Comparison of ENCODE assay signal across 18 mouse cellular contexts in the genomic region with DNA sequence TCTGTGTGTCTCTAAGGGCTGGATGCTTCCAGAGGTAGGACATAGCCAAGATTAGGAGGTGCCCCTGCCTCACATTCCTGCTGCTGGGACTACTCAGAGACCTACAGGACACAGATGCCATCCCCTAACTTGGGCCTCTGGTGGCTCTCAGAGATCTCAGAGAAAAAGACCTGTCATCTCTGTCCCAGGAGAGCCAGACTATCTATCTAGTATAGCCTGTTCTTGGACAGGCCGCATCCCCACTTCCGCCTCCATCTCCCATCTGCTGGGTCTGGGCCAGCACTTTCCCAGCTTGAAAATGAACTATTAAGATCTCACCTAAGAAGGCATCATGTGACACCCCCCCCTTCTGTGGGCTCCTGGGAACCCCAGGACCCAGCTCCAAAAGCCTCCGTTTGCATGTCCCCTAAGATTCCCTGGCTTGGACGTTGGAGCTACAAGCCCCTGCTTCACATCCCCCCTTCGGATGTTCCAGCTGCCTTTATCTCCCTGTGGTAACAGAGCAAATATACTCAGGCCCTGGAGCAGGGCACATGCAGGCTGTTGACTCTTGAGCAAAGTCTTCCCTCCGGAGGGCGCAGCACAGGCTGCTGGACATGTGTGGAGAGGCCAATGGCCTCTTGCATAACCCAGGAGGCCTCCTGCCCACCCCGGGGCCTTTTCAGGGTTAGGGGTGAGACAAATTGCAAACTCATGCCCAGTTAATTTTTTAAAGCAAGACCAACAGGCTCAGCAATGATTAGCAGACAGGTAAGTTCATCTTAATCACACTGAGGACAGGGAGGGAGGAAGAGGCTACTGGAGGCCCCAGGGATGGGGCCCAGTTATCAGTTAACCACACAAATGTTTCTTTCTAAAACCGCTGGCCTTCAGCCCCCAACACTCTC. TPM values are rescaled to one million over a fixed set of nuclear protein-coding genes. Genes with fewer than 3 reads are reported as not detected.
DNase-seq lines count a peak whose midpoint lies in the region; ATAC-seq lines count a peak whose summit lies in the region.
"Had no signal": no experiment of that assay in that cellular context is flagged by ENCODE, and none has a peak within 500 bp of the region (broad histone marks: within the 10 kb centered on the region; RNA-seq: fewer than 3 reads in every experiment).

No protein-coding gene starts in this region.

- ATAC-seq in kidney, embryonic 15.5 days (replicated peaks; ENCODE audit: low FRiP score): peak; percentile 77
- ATAC-seq in liver, embryonic 11.5 days (replicated peaks; ENCODE audit: low FRiP score): peak; percentile 73
- peak; percentile 56; the same call in 1 of the 2 replicates for ATAC-seq in stomach, embryonic 16.5 days (ENCODE audit: insufficient read depth, low FRiP score)
- no peak for ATAC-seq in monocyte, adult 5-6 weeks (replicated peaks; ENCODE audit: insufficient number of reproducible peaks, low FRiP score, low TSS enrichment, poor library complexity, severe bottlenecking)
- no peak for ATAC-seq in midbrain, embryonic 14.5 days (ENCODE audit: low FRiP score, low TSS enrichment)

- H3K36me3 ChIP-seq in kidney, embryonic 15.5 days: no peaks in the 10 kb centered on the region
- no peaks in the 10 kb centered on the region for H3K36me3 ChIP-seq in liver, embryonic 11.5 days (ENCODE audit: control insufficient read depth, insufficient read depth, low read length)
- no peaks in the 10 kb centered on the region for H3K36me3 ChIP-seq in stomach, embryonic 16.5 days (ENCODE audit: control insufficient read depth, insufficient read depth, low read length)
- H3K36me3 ChIP-seq in midbrain, embryonic 14.5 days (ENCODE audit: control insufficient read depth, insufficient read depth, low read length): no peaks in the 10 kb centered on the region
- H3K36me3 ChIP-seq: limb, embryonic 13.5 days had no signal

- DNase-seq in heart, adult 11 months: peak; percentile 95
- no peak for DNase-seq in heart, postnatal 4 days
- no peak for DNase-seq in liver, embryonic 11.5 days (ENCODE audit: low spot score)
- no peak for DNase-seq in frontal cortex, postnatal 25 days (ENCODE audit: low spot score in 2 of 2)
- no peak for DNase-seq in midbrain, embryonic 14.5 days
- DNase-seq: adrenal gland, adult 2 months; cerebellum, adult 2 months; heart, postnatal 10 days; right cerebral cortex, postnatal 14 days; thymus, postnatal 4 days had no signal

- no peaks in the 10 kb centered on the region for H3K9me3 ChIP-seq in kidney, embryonic 15.5 days (replicated peaks)
- no peaks in the 10 kb centered on the region for H3K9me3 ChIP-seq in liver, embryonic 11.5 days (ENCODE audit: control insufficient read depth, low read length)
- H3K9me3 ChIP-seq in stomach, embryonic 16.5 days (replicated peaks; ENCODE audit: control insufficient read depth, low read length): no peaks in the 10 kb centered on the region
- no peaks in the 10 kb centered on the region for H3K9me3 ChIP-seq in midbrain, embryonic 14.5 days (ENCODE audit: control insufficient read depth, low read length)
- H3K9me3 ChIP-seq: limb, embryonic 13.5 days had no signal

- H3K4me2 ChIP-seq in kidney, embryonic 15.5 days: no peak overlapping the region
- H3K4me2 ChIP-seq in liver, embryonic 11.5 days: peak overlapping the region; percentile 20
- H3K4me2 ChIP-seq in stomach, embryonic 16.5 days (ENCODE audit: low read depth, low read length): no peak overlapping the region
- no peak overlapping the region for H3K4me2 ChIP-seq in midbrain, embryonic 14.5 days (ENCODE audit: low read length)
- H3K4me2 ChIP-seq: limb, embryonic 13.5 days; midbrain, embryonic 11.5 days had no signal

- H3K27ac ChIP-seq in kidney, embryonic 15.5 days: peak overlapping the region; percentile 74
- peak overlapping the region; percentile 60; the same call in 1 of the 2 replicates for H3K27ac ChIP-seq in liver, embryonic 11.5 days (ENCODE audit: low read depth, low read length)
- H3K27ac ChIP-seq in stomach, embryonic 16.5 days (ENCODE audit: low read length): no peak overlapping the region
- H3K27ac ChIP-seq in midbrain, embryonic 14.5 days (replicated peaks; ENCODE audit: low read depth, low read length): no peak overlapping the region
- H3K27ac ChIP-seq: limb, embryonic 13.5 days had no signal

- WGBS in kidney, embryonic 15.5 days: 78% methylated on average over 9 of the region's 9 CpGs
- 48% methylated on average over 9 of the region's 9 CpGs for WGBS in liver, embryonic 11.5 days
- 58% methylated on average over 9 of the region's 9 CpGs for WGBS in stomach, embryonic 16.5 days
- WGBS in midbrain, embryonic 14.5 days: 83% methylated on average over 9 of the region's 9 CpGs

- H3K9ac ChIP-seq in kidney, embryonic 15.5 days: no peak overlapping the region
- H3K9ac ChIP-seq in liver, embryonic 11.5 days (ENCODE audit: low read depth, low read length): no peak overlapping the region
- H3K9ac ChIP-seq in stomach, embryonic 16.5 days (ENCODE audit: low read length): no peak overlapping the region; the same call in 1 of the 2 replicates
- H3K9ac ChIP-seq in midbrain, embryonic 14.5 days (replicated peaks; ENCODE audit: low read length): no peak overlapping the region
- H3K9ac ChIP-seq: limb, embryonic 13.5 days had no signal

- no peak overlapping the region for H3K4me3 ChIP-seq in kidney, embryonic 15.5 days (replicated peaks)
- no peak overlapping the region for H3K4me3 ChIP-seq in liver, embryonic 11.5 days (ENCODE audit: low read depth, low read length)
- H3K4me3 ChIP-seq in stomach, embryonic 16.5 days (replicated peaks; ENCODE audit: low read length): no peak overlapping the region
- no peak overlapping the region for H3K4me3 ChIP-seq in midbrain, embryonic 14.5 days (replicated peaks; ENCODE audit: low read depth, low read length)
- H3K4me3 ChIP-seq: limb, embryonic 13.5 days had no signal

- peaks cover 2% of the 10 kb centered on the region; the same call in 1 of the 2 replicates for H3K4me1 ChIP-seq in kidney, embryonic 15.5 days
- peaks cover 14% of the 10 kb centered on the region for H3K4me1 ChIP-seq in liver, embryonic 11.5 days (replicated peaks; ENCODE audit: control insufficient read depth, insufficient read depth, low read length)
- H3K4me1 ChIP-seq in stomach, embryonic 16.5 days (ENCODE audit: control insufficient read depth, insufficient read depth, low read length): 0 out of 2 replicates have a peak, but pooled peaks cover 3% of the 10 kb centered on the region
- no peaks in the 10 kb centered on the region for H3K4me1 ChIP-seq in midbrain, embryonic 14.5 days (ENCODE audit: control insufficient read depth, insufficient read depth, low read length)
- H3K4me1 ChIP-seq: limb, embryonic 13.5 days had no signal

- peaks cover 10% of the 10 kb centered on the region; the same call in 1 of the 2 replicates for H3K27me3 ChIP-seq in kidney, embryonic 15.5 days
- no peaks in the 10 kb centered on the region for H3K27me3 ChIP-seq in liver, embryonic 11.5 days (replicated peaks; ENCODE audit: control insufficient read depth, insufficient read depth, low read length)
- no peaks in the 10 kb centered on the region for H3K27me3 ChIP-seq in stomach, embryonic 16.5 days (ENCODE audit: control insufficient read depth, insufficient read depth, low read length)
- no peaks in the 10 kb centered on the region for H3K27me3 ChIP-seq in midbrain, embryonic 14.5 days (ENCODE audit: control insufficient read depth, insufficient read depth, low read length)

RNA-seq across cellular contexts. Expression of a gene that starts 33.9 kb away (rescaled TPM):
- not detected for total RNA-seq in heart, postnatal 4 days (2021)
- 18.6 and 19.4 TPM in 2 replicates for polyA plus RNA-seq in kidney, embryonic 15.5 days (2015; fragmentation: Nextera tagmentation; extraction: Ambion mirVana)
- polyA plus RNA-seq in liver, embryonic 11.5 days (2014; fragmentation: Nextera tagmentation; extraction: Ambion mirVana): 18.9 and 20.0 TPM in 2 replicates
- polyA plus RNA-seq in stomach, embryonic 16.5 days (2015; fragmentation: Nextera tagmentation; extraction: Ambion mirVana): 34.1 and 41.4 TPM in 2 replicates
- total RNA-seq in monocyte, adult 5-6 weeks (2017): not detected in 3 replicates
- polyA plus RNA-seq in midbrain, embryonic 14.5 days (2014; fragmentation: Nextera tagmentation; extraction: Ambion mirVana): not detected in 2 replicates
- total RNA-seq: heart, postnatal 10 days; layer of hippocampus, postnatal 25 days had no signal
- polyA plus RNA-seq: limb, embryonic 13.5 days; midbrain, embryonic 11.5 days had no signal

RNA-seq across cellular contexts. Expression of a gene that starts 48.4 kb away (rescaled TPM):
- total RNA-seq in heart, postnatal 4 days (2021): not detected
- 31.2 and 34.9 TPM in 2 replicates for polyA plus RNA-seq in kidney, embryonic 15.5 days (2015; fragmentation: Nextera tagmentation; extraction: Ambion mirVana)
- not detected in 2 replicates for polyA plus RNA-seq in liver, embryonic 11.5 days (2014; fragmentation: Nextera tagmentation; extraction: Ambion mirVana)
- polyA plus RNA-seq in stomach, embryonic 16.5 days (2015; fragmentation: Nextera tagmentation; extraction: Ambion mirVana): not detected in 2 replicates
- total RNA-seq in monocyte, adult 5-6 weeks (2017): not detected in 3 replicates
- not detected in 2 replicates for polyA plus RNA-seq in midbrain, embryonic 14.5 days (2014; fragmentation: Nextera tagmentation; extraction: Ambion mirVana)
- total RNA-seq: adrenal gland, adult 2 months; heart, postnatal 10 days; layer of hippocampus, postnatal 25 days had no signal
- polyA plus RNA-seq: adrenal gland, adult 2 months; brain, embryonic 14.5 days; cerebellum, adult 2 months; gonadal fat pad, adult 2 months; limb, embryonic 13.5 days; midbrain, embryonic 11.5 days had no signal

Comparison
In these comparisons a context has a peak if more than half of its experiments do, and no peak if none do; other contexts are left out.
1. ATAC-seq: peak in kidney, embryonic 15.5 days (single experiment), liver, embryonic 11.5 days (single experiment) and stomach, embryonic 16.5 days (single experiment); none in monocyte, adult 5-6 weeks (single experiment) and midbrain, embryonic 14.5 days (single experiment).
2. H3K27ac ChIP-seq: peak in kidney, embryonic 15.5 days (single experiment) and liver, embryonic 11.5 days (single experiment); none in stomach, embryonic 16.5 days (single experiment) and midbrain, embryonic 14.5 days (single experiment).
3. RNA of a gene that starts 33.9 kb away (polyA plus RNA-seq): 34.1 to 41.4 TPM in stomach, embryonic 16.5 days, 18.9 to 20.0 TPM in liver, embryonic 11.5 days and 18.6 to 19.4 TPM in kidney, embryonic 15.5 days; not detected in midbrain, embryonic 14.5 days; every median in the first group is over 10 times any median in the second.
4. RNA of a gene that starts 48.4 kb away (polyA plus RNA-seq): 31.2 to 34.9 TPM in kidney, embryonic 15.5 days; not detected in midbrain, embryonic 14.5 days, not detected in stomach, embryonic 16.5 days and not detected in liver, embryonic 11.5 days; every median in the first group is over 10 times any median in the second.